23 mouse cellular contexts compared by ENCODE assay signal in the genomic region with DNA sequence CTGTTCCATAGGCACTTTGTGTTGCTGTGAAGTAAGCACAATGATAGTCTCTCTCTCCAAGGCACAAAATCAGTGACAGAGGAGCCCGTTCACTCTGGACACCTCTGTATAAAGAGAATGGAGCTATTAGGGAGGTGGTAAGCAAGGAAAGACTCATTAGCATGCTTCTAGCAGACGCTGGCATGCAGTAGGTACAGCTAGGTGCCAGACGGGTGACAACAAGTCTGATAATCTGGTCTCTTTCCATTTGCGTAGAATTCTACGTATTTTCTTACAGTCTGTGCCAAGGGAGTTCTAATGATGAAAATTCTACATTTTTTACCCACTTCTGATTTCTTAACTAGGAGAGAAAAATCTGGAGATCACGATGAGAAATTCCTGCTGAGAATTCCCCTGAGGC.
A peak's percentile ranks its signal among the peaks of the same experiment; 100 is the strongest.
DNase-seq lines count a peak whose midpoint lies in the region; ATAC-seq and TF ChIP-seq lines count a peak whose summit lies in the region.
"Had no signal": no experiment of that assay in that cellular context is flagged by ENCODE, and none has a peak within 500 bp of the region (broad histone marks: within the 10 kb centered on the region; RNA-seq: fewer than 3 reads in every experiment).

No protein-coding gene starts in this region.

- H3K9me3 ChIP-seq in forebrain, embryonic 14.5 days (replicated peaks; ENCODE audit: control insufficient read depth, low read length): no peaks in the 10 kb centered on the region
- no peaks in the 10 kb centered on the region for H3K9me3 ChIP-seq in forebrain, embryonic 10.5 days
- no peaks in the 10 kb centered on the region for H3K9me3 ChIP-seq in heart, embryonic 10.5 days
- no peaks in the 10 kb centered on the region for H3K9me3 ChIP-seq in forebrain, postnatal 0 days (ENCODE audit: low read length)
- H3K9me3 ChIP-seq: G1E; hindbrain, embryonic 12.5 days; hindbrain, embryonic 15.5 days had no signal

- no peaks in the 10 kb centered on the region for H3K36me3 ChIP-seq in forebrain, embryonic 14.5 days (ENCODE audit: control insufficient read depth, insufficient read depth, low read length)
- no peaks in the 10 kb centered on the region for H3K36me3 ChIP-seq in forebrain, embryonic 10.5 days (replicated peaks)
- no peaks in the 10 kb centered on the region for H3K36me3 ChIP-seq in heart, embryonic 10.5 days
- H3K36me3 ChIP-seq in heart, adult 2 months (ENCODE audit: control insufficient read depth, insufficient read depth, low read length): no peaks in the 10 kb centered on the region
- no peaks in the 10 kb centered on the region for H3K36me3 ChIP-seq in forebrain, postnatal 0 days (ENCODE audit: insufficient read depth)
- H3K36me3 ChIP-seq: G1E; hindbrain, embryonic 12.5 days; hindbrain, embryonic 15.5 days had no signal

- peak; percentile 78 for ATAC-seq in forebrain, embryonic 14.5 days
- no peak for ATAC-seq in forebrain, postnatal 0 days
- ATAC-seq: intestine, postnatal 0 days; Patski had no signal

- no peak overlapping the region for H3K9ac ChIP-seq in forebrain, embryonic 14.5 days (ENCODE audit: low read length)
- no peak overlapping the region for H3K9ac ChIP-seq in heart, adult 2 months (ENCODE audit: low read depth, low read length)
- H3K9ac ChIP-seq in forebrain, postnatal 0 days: no peak overlapping the region
- H3K9ac ChIP-seq: hindbrain, embryonic 12.5 days; hindbrain, embryonic 15.5 days had no signal

- TF ChIP-seq EP300 in heart, adult 2 months (IDR thresholded peaks at IDR 0.05; ENCODE audit: insufficient read depth, low read depth, low read length): no peak

- no peaks in the 10 kb centered on the region for H3K27me3 ChIP-seq in forebrain, embryonic 14.5 days (replicated peaks; ENCODE audit: control insufficient read depth, insufficient read depth, low read length)
- no peaks in the 10 kb centered on the region for H3K27me3 ChIP-seq in forebrain, embryonic 10.5 days (ENCODE audit: poor library complexity, severe bottlenecking)
- H3K27me3 ChIP-seq in heart, embryonic 10.5 days (ENCODE audit: insufficient read depth, poor library complexity, severe bottlenecking): no peaks in the 10 kb centered on the region
- H3K27me3 ChIP-seq in heart, adult 2 months (ENCODE audit: control insufficient read depth, insufficient read depth, low read length): no peaks in the 10 kb centered on the region
- no peaks in the 10 kb centered on the region for H3K27me3 ChIP-seq in forebrain, postnatal 0 days (ENCODE audit: insufficient read depth, low read length)
- H3K27me3 ChIP-seq: CH12.LX; hindbrain, embryonic 12.5 days; hindbrain, embryonic 15.5 days; Patski had no signal

- no peak for TF ChIP-seq POLR2A in heart, adult 2 months (IDR thresholded peaks at IDR 0.05; ENCODE audit: insufficient read depth, low read depth, low read length)

- H3K79me2 ChIP-seq in heart, adult 2 months (replicated peaks; ENCODE audit: control insufficient read depth, insufficient read depth, low read length): no peaks in the 10 kb centered on the region

- H3K4me3 ChIP-seq in forebrain, embryonic 14.5 days (ENCODE audit: low read depth, low read length): no peak overlapping the region
- H3K4me3 ChIP-seq in forebrain, embryonic 10.5 days: no peak overlapping the region
- no peak overlapping the region for H3K4me3 ChIP-seq in heart, embryonic 10.5 days
- H3K4me3 ChIP-seq in heart, adult 2 months: no peak overlapping the region
- H3K4me3 ChIP-seq in forebrain, postnatal 0 days (ENCODE audit: low read depth, low read length): no peak overlapping the region
- H3K4me3 ChIP-seq: hindbrain, embryonic 12.5 days; hindbrain, embryonic 15.5 days had no signal

- DNase-seq in forebrain, embryonic 14.5 days (ENCODE audit: low spot score): peak; percentile 64
- DNase-seq in forebrain, embryonic 10.5 days (ENCODE audit: extremely low spot score, low spot score): no peak
- DNase-seq in heart, embryonic 10.5 days (ENCODE audit: low spot score): peak; percentile 41
- DNase-seq in heart, adult 2 months: no peak
- peak; percentile 14 for DNase-seq in forebrain, postnatal 0 days
- no peak for DNase-seq in right cerebral cortex, postnatal 10 days (ENCODE audit: low spot score in 2 of 2)
- DNase-seq in left cerebral cortex, postnatal 10 days (ENCODE audit: extremely low spot score in 1 of 2, low spot score in 2 of 2): no peak
- DNase-seq: adrenal gland, postnatal 10 days; adrenal gland, postnatal 36 days; B cell, adult 2 months; cerebellum, adult 11-12 months; cerebellum, adult 8-10 months; cerebellum, postnatal 10 days; cerebellum, postnatal 36 days; gastrocnemius, postnatal 25 days; kidney, adult 2 months had no signal

- intact Hi-C loops in heart, adult 2 months (cut with DNase I): no loop called here
- intact Hi-C loops in left cerebral cortex, postnatal 10 days (cut with DNase I): no loop called here

- TF ChIP-seq CTCF in heart, adult 2 months (IDR thresholded peaks at IDR 0.05): no peak
- no peak for TF ChIP-seq CTCF in forebrain, postnatal 0 days (IDR thresholded peaks at IDR 0.05; ENCODE audit: low read depth)

- H3K27ac ChIP-seq in forebrain, embryonic 14.5 days (ENCODE audit: low read depth, low read length): no peak overlapping the region
- no peak overlapping the region for H3K27ac ChIP-seq in forebrain, embryonic 10.5 days
- H3K27ac ChIP-seq in heart, embryonic 10.5 days: no peak overlapping the region
- H3K27ac ChIP-seq in heart, adult 2 months: no peak overlapping the region
- H3K27ac ChIP-seq in forebrain, postnatal 0 days (ENCODE audit: low read depth, low read length): no peak overlapping the region
- H3K27ac ChIP-seq: hindbrain, embryonic 12.5 days; hindbrain, embryonic 15.5 days had no signal

- 0 out of 2 replicates have a peak, but pooled peaks cover 2% of the 10 kb centered on the region for H3K4me1 ChIP-seq in forebrain, embryonic 14.5 days (ENCODE audit: control insufficient read depth, insufficient read depth, low read length)
- H3K4me1 ChIP-seq in forebrain, embryonic 10.5 days: no peaks in the 10 kb centered on the region
- peaks cover 10% of the 10 kb centered on the region; the same call in 1 of the 2 replicates for H3K4me1 ChIP-seq in heart, embryonic 10.5 days
- no peaks in the 10 kb centered on the region for H3K4me1 ChIP-seq in heart, adult 2 months (ENCODE audit: control insufficient read depth, insufficient read depth, low read length)
- no peaks in the 10 kb centered on the region for H3K4me1 ChIP-seq in forebrain, postnatal 0 days (ENCODE audit: insufficient read depth)
- H3K4me1 ChIP-seq: hindbrain, embryonic 12.5 days; hindbrain, embryonic 15.5 days had no signal

- no peak overlapping the region for H3K4me2 ChIP-seq in forebrain, embryonic 14.5 days (ENCODE audit: low read length)
- no peak overlapping the region for H3K4me2 ChIP-seq in forebrain, postnatal 0 days (ENCODE audit: low read depth)
- H3K4me2 ChIP-seq: heart, embryonic 11.5 days; hindbrain, embryonic 12.5 days; hindbrain, embryonic 15.5 days had no signal

- 58% methylated on average over 6 of the region's 6 CpGs for WGBS in forebrain, embryonic 14.5 days
- WGBS in forebrain, embryonic 10.5 days: 87% methylated on average over 6 of the region's 6 CpGs
- 87% methylated on average over 6 of the region's 6 CpGs for whole genome bisulfite sequencing in heart, embryonic 10.5 days
- WGBS in heart, adult 2 months: 66% methylated on average over 6 of the region's 6 CpGs
- 52% methylated on average over 6 of the region's 6 CpGs for WGBS in forebrain, postnatal 0 days

Comparison
In these comparisons a context has a peak if more than half of its experiments do, and no peak if none do; other contexts are left out.
1. DNase-seq: peak in forebrain, embryonic 14.5 days (single experiment), heart, embryonic 10.5 days (single experiment) and forebrain, postnatal 0 days (single experiment); none in forebrain, embryonic 10.5 days (single experiment), heart, adult 2 months (0 of 2), right cerebral cortex, postnatal 10 days (0 of 2) and left cerebral cortex, postnatal 10 days (0 of 2).